Mouse (Mus musculus) layer of hippocampus, postnatal 10 days (tissue): ENCODE measurements around the gene Plekhh2. TPM values are rescaled to one million over a fixed set of nuclear protein-coding genes. Genes with fewer than 3 reads are reported as not detected.
A peak's percentile ranks its signal among the peaks of the same experiment; 100 is the strongest.

Experiments used
- DNase-seq, 2 experiments: peaks; one replicate each; pipeline ENCODE4 v3.0.0; 2021; ENCODE audit warnings: low spot score in 2 of 2
- total RNA-seq, 2 experiments: library from RNA; stranded (reverse); gene quantifications; 2 replicates each; pipeline ENCODE4 v1.2.3; 2021

Gene Plekhh2
- total RNA-seq, 2 experiments from 2014 or later: 4.4 to 5.2 TPM

GRCm38 (mm10) chr17:84639796-84640378, 128.2 kb downstream of the Plekhh2 start:
- no peak for DNase-seq

DNA sequence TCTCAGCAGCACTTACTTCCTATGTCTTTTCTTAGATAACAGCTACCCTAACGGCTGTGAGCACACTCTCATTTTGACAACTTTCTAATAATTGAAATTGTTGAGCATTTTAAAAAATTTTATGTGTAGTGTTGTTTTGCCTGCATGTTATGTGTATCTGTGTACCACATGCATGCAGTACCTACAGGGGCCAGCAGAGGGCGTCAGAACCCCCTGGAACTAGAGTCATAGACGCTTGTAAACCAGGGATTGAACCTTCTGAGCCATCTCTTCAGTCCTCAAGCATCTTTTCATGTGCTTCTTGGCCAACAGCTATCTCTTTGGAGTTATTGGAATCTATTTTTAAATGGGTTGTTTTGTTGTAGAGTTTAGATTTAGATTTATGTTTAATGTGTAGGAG, 130.2 kb downstream of the Plekhh2 start:
- DNase-seq: peak; percentile 60 to 61

- no peak for DNase-seq
Measured at GRCm38 (mm10) chr17:84642324-84642723, 130.6 kb downstream of the Plekhh2 start.

- no peak for DNase-seq
Measured at GRCm38 (mm10) chr17:84644292-84645050, 132.8 kb downstream of the Plekhh2 start.

DNA sequence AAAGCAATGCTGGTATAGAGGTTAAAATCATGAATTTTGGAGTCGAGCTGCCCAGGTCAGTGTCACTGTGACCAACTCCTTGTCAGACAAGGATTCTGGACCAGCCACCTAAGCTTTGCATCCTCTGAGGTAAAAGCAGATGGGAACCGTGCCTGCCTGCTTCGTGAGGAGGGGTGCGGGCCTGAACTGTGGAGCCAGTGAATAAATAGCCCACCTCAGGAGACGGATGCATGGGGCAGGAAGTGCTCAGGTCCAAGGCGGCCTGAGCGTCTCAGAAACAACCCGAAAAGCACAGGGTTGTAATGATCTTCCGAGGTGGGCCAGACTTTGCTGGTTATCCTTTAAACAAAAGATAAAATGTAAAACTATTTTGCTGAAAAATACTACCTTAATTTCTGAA, 133.4 kb downstream of the Plekhh2 start:
- DNase-seq: no peak

DNA sequence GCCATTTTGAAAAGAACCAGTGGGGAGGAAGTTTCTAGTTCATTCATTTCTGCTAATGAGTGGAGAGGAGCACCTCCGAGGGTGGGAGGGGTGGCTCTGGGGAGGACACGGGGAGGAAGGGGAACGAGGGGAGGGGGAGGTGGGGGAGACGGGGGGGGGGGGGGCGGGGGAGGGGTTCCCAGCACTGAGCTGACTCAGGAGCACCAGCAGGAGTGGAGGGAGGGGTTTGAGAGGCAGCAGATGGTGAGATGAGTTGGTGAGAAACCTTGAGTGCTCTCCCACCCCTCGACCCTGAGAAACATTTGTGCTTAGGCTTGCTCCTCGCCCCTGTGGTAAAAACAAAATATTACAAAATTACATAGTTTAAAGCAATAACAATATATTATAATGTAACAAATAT, 134.2 kb downstream of the Plekhh2 start:
- no peak for DNase-seq

DNA sequence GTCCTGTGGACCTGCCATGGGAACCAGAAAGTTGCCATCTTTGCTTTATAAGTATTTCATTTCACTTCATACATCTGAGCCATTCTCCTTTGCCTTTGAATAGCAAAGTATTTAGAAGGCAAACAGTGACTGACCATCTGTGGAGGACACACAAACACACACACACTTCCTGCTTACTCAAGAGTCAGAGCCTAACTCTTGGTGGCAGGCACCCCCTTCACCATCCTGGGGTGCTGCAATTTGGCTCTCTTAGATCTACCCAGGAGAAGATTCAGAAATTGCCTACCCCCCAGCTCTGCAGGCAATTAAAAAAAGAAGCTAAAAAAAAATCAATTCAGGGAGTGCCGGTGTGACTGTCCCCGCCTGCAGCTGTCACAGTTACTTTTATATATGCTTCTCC, 134.8 kb downstream of the Plekhh2 start:
- DNase-seq: no peak

GRCm38 (mm10) chr17:84647630-84648029, 135.9 kb downstream of the Plekhh2 start:
- no peak for DNase-seq

GRCm38 (mm10) chr17:84650302-84651017, 138.8 kb downstream of the Plekhh2 start:
- no peak for DNase-seq

- no peak for DNase-seq
Measured at GRCm38 (mm10) chr17:84653544-84653943, 141.8 kb downstream of the Plekhh2 start.

- no peak for DNase-seq
Measured at GRCm38 (mm10) chr17:84656205-84656604, 144.5 kb downstream of the Plekhh2 start.

DNA sequence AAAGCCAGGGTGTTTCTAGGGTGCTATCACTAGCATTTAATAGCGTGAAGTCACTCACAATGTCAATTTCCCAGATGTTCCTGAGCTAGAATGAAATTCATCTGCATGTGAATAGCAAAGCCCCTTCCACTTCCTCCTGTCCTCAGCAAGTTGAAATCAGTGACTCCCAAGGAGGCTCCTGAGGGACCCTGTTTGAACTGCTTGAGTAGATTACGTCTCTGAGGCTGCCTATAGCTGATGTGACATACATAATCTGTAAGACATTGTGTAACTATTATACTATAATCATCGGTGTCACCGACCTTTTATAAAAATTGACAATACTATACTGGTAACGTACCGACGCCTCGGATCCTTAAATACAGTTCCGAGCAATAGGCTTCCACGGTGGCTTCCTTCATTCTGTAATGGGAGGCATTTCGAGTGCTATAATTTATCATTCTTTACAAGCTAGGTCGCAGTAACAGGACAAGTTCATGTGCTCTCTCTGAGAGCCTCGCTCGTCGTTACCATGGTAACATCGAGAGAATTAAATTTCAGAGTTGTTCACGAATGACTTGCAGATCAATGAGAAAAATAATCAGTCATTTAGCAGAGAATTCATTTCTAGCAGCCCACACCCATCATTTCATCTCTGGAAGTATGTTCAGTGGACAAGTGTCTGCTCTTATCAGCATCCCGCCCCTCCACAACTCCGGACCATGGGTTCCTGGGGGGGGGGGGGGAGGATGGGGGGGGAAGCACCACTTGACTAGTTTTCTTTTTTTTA, 145.1 kb downstream of the Plekhh2 start:
- DNase-seq: no peak

- no peak for DNase-seq
Measured at GRCm38 (mm10) chr17:84657422-84657732, 145.7 kb downstream of the Plekhh2 start.

DNA sequence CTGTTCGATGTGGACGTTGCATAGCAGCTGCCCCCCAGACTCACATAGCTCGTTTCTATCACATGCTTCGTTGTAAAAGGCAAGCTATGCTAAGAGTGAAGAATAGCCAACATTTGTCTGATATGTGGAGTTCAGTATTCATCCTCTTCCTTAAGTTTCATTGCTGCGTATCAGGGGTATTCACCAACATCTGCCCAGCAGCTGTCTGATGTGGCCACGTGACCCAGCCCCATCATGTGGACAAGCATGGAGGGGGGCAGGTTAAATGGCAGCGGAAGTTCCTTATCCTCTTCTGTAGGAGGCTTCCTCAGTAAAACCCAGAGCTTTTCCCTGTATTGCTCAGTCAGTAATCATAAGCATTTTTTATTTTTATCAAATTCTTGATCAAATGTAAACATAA, 146.1 kb downstream of the Plekhh2 start:
- DNase-seq: no peak

DNA sequence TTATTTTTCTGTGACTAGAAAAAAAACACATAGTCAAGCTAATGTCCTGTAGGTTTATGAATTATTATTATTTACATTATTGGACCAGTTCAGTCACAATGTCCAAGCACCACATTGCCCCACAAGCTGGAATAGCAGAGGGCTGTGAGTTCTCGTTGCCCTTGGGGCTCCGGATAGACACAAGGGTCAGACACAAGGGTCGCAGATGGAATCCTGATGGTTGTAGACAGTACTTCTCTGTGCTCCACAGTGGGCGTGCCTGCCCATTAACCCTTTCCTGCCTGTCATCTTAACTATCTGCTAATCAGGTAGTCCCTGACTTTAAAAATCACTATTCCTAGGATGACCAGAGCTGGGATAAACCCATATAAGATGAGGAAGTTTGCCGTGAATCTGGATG, 146.5 kb downstream of the Plekhh2 start:
- DNase-seq: no peak

- DNase-seq: no peak
Measured at GRCm38 (mm10) chr17:84658951-84659350, 147.3 kb downstream of the Plekhh2 start.

DNA sequence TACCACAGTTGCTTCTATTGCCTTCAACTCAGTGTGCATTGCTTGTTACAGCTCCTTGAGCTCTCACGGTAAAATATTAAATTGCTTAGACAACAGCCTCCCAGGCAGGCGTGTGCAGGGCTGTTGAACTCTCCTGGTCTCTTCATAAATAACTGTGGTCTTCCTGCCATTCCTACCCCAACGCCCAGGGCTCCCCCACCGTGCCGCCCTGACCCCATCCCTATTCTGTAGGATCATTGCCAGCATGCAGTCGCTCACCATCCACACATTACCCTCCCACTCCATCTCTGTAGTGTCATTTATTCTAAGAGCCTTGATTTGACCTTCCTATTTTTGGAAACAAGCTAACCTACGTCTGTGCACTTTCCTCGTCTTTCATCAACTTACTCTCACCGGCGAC, 153.4 kb downstream of the Plekhh2 start:
- DNase-seq: no peak

DNA sequence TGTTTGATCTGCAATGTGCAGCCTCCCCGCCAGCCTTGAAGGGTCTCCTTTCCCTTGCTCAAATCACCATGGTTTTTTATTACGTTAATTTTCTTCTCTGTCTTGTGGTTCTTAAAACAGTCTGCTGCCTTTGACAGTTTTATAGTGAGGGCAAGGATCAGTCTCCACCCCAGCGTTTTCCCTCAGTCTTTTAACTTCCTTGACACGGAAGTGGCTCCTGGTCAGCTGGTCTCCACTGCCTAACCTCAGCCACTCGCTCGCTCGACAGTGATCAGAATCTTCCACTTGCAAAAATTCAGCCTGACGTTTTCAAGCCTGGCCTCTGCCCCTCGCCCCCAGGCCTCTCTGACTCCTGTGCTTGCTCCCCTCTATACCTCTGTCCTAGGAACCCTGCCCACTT, 154.0 kb downstream of the Plekhh2 start:
- no peak for DNase-seq

GRCm38 (mm10) chr17:84667848-84668247, 156.2 kb downstream of the Plekhh2 start:
- no peak for DNase-seq
